Comparison of ENCODE assay signal across 10 mouse cellular contexts in genomic region chr1:180312286-180312685, GRCm38 (mm10). TPM values are rescaled to one million over a fixed set of nuclear protein-coding genes. Genes with fewer than 3 reads are reported as not detected.
DNase-seq lines count a peak whose midpoint lies in the region; ATAC-seq and TF ChIP-seq lines count a peak whose summit lies in the region.
"Had no signal": no experiment of that assay in that cellular context is flagged by ENCODE, and none has a peak within 500 bp of the region (broad histone marks: within the 10 kb centered on the region; RNA-seq: fewer than 3 reads in every experiment).

No protein-coding gene starts in this region.

- H3K9ac ChIP-seq in heart, embryonic 15.5 days, result no peak overlapping the region
- no peak overlapping the region for H3K9ac ChIP-seq in ES-Bruce4 (ENCODE audit: low read depth, poor library complexity, severe bottlenecking)
- H3K9ac ChIP-seq in forebrain, embryonic 12.5 days, result no peak overlapping the region
- H3K9ac ChIP-seq in midbrain, embryonic 16.5 days (ENCODE audit: low read depth, low read length), result no peak overlapping the region
- H3K9ac ChIP-seq: liver, embryonic 13.5 days had no signal

- no peak for TF ChIP-seq POLR2A in ES-Bruce4 (IDR thresholded peaks at IDR 0.05; ENCODE audit: insufficient read depth, low read length)

- WGBS in heart, embryonic 15.5 days, result 60% methylated on average over 6 of the region's 6 CpGs
- 67% methylated on average over 6 of the region's 6 CpGs for WGBS in forebrain, embryonic 12.5 days
- WGBS in midbrain, embryonic 16.5 days, result 63% methylated on average over 6 of the region's 6 CpGs

- intact Hi-C loops in heart, postnatal 10 days (cut with DNase I), result no loop called here
- intact Hi-C loops in left cerebral cortex, postnatal 4 days (cut with DNase I), result no loop called here

- no peak for ATAC-seq in heart, embryonic 15.5 days (replicated peaks; ENCODE audit: insufficient number of reproducible peaks, insufficient read depth, low FRiP score, low read depth)
- no peak for ATAC-seq in forebrain, embryonic 12.5 days (ENCODE audit: low FRiP score)
- no peak for ATAC-seq in midbrain, embryonic 16.5 days

- H3K4me3 ChIP-seq in heart, embryonic 15.5 days, result no peak overlapping the region
- no peak overlapping the region for H3K4me3 ChIP-seq in ES-Bruce4 (ENCODE audit: low read depth, low read length)
- no peak overlapping the region for H3K4me3 ChIP-seq in forebrain, embryonic 12.5 days (replicated peaks)
- no peak overlapping the region for H3K4me3 ChIP-seq in midbrain, embryonic 16.5 days (ENCODE audit: low read depth, low read length)
- H3K4me3 ChIP-seq: liver, embryonic 13.5 days had no signal

- H3K36me3 ChIP-seq in heart, embryonic 15.5 days, result no peaks in the 10 kb centered on the region
- H3K36me3 ChIP-seq in ES-Bruce4 (ENCODE audit: control insufficient read depth, insufficient read depth, low read length, poor library complexity, severe bottlenecking), result no peaks in the 10 kb centered on the region
- no peaks in the 10 kb centered on the region for H3K36me3 ChIP-seq in forebrain, embryonic 12.5 days (replicated peaks)
- H3K36me3 ChIP-seq in midbrain, embryonic 16.5 days (ENCODE audit: control insufficient read depth, insufficient read depth, low read length), result no peaks in the 10 kb centered on the region
- H3K36me3 ChIP-seq: liver, embryonic 13.5 days had no signal

- peak overlapping the region; percentile 4; the same call in 1 of the 2 replicates for H3K27ac ChIP-seq in heart, embryonic 15.5 days
- H3K27ac ChIP-seq in ES-Bruce4 (ENCODE audit: insufficient read depth, low read length), result peak overlapping the region; percentile 5; the same call in 1 of the 2 replicates
- peak overlapping the region; percentile 69 for H3K27ac ChIP-seq in forebrain, embryonic 12.5 days
- H3K27ac ChIP-seq in midbrain, embryonic 16.5 days (ENCODE audit: low read length), result peak overlapping the region; percentile 23; the same call in 1 of the 2 replicates
- H3K27ac ChIP-seq: liver, embryonic 13.5 days had no signal

- H3K27me3 ChIP-seq in heart, embryonic 15.5 days, result no peaks in the 10 kb centered on the region
- H3K27me3 ChIP-seq in ES-Bruce4 (ENCODE audit: control insufficient read depth, insufficient read depth, low read length, poor library complexity, severe bottlenecking), result no peaks in the 10 kb centered on the region
- peaks cover 15% of the 10 kb centered on the region; the same call in 1 of the 2 replicates for H3K27me3 ChIP-seq in forebrain, embryonic 12.5 days
- no peaks in the 10 kb centered on the region for H3K27me3 ChIP-seq in midbrain, embryonic 16.5 days (ENCODE audit: control insufficient read depth, insufficient read depth, low read depth, low read length)

- H3K9me3 ChIP-seq in heart, embryonic 15.5 days (replicated peaks), result no peaks in the 10 kb centered on the region
- no peaks in the 10 kb centered on the region for H3K9me3 ChIP-seq in ES-Bruce4 (replicated peaks; ENCODE audit: control insufficient read depth, insufficient read depth, low read length, poor library complexity, severe bottlenecking)
- H3K9me3 ChIP-seq in forebrain, embryonic 12.5 days, result no peaks in the 10 kb centered on the region
- no peaks in the 10 kb centered on the region for H3K9me3 ChIP-seq in midbrain, embryonic 16.5 days (replicated peaks; ENCODE audit: control insufficient read depth, low read length, poor library complexity, severe bottlenecking)
- H3K9me3 ChIP-seq: liver, embryonic 13.5 days had no signal

- TF ChIP-seq EP300 in ES-Bruce4 (IDR thresholded peaks at IDR 0.05; ENCODE audit: insufficient read depth, low read depth, low read length), result no peak

- TF ChIP-seq CTCF in ES-Bruce4 (IDR thresholded peaks at IDR 0.05; ENCODE audit: low read depth, low read length), result no peak

- H3K4me1 ChIP-seq in heart, embryonic 15.5 days (replicated peaks), result peaks cover 45% of the 10 kb centered on the region
- H3K4me1 ChIP-seq in ES-Bruce4 (ENCODE audit: control insufficient read depth, insufficient read depth, low read length), result peaks cover 5% of the 10 kb centered on the region
- H3K4me1 ChIP-seq in forebrain, embryonic 12.5 days, result peaks cover 23% of the 10 kb centered on the region
- peaks cover 17% of the 10 kb centered on the region for H3K4me1 ChIP-seq in midbrain, embryonic 16.5 days (ENCODE audit: control insufficient read depth, insufficient read depth, low read length)

- 0 out of 2 replicates have a peak overlapping the region, but pooled peaks have one; percentile 5 for H3K4me2 ChIP-seq in heart, embryonic 15.5 days
- peak overlapping the region; percentile 58; the same call in 1 of the 2 replicates for H3K4me2 ChIP-seq in forebrain, embryonic 12.5 days
- H3K4me2 ChIP-seq in midbrain, embryonic 16.5 days (ENCODE audit: low read length), result no peak overlapping the region
- H3K4me2 ChIP-seq: liver, embryonic 13.5 days had no signal

- no peak for DNase-seq in heart, postnatal 10 days
- DNase-seq in left cerebral cortex, postnatal 4 days, result no peak
- no peak for DNase-seq in lung, postnatal 25 days (ENCODE audit: low spot score)
- no peak for DNase-seq in spleen, postnatal 36 days (ENCODE audit: low spot score in 2 of 2)
- DNase-seq: liver, embryonic 13.5 days; lung, postnatal 36 days had no signal

RNA-seq across cellular contexts. Expression of gene Itpkb, which starts 18.0 kb away (rescaled TPM):
- polyA plus RNA-seq in heart, embryonic 15.5 days (2015; fragmentation: Nextera tagmentation; extraction: Ambion mirVana), result 6.1 and 7.5 TPM in 2 replicates
- total RNA-seq in heart, postnatal 10 days (2021), result 10 to 100 TPM; 81.4 to 93.6 TPM
- 12.2 and 12.4 TPM in 2 replicates for polyA plus RNA-seq in ES-Bruce4 (2011; ENCODE audit: insufficient read depth, insufficient read length, low read depth, missing spikeins)
- 3.7 and 4.2 TPM in 2 replicates for polyA plus RNA-seq in forebrain, embryonic 12.5 days (2016; fragmentation: Nextera tagmentation; extraction: Ambion mirVana)
- polyA plus RNA-seq in midbrain, embryonic 16.5 days (2015; fragmentation: Nextera tagmentation; extraction: Ambion mirVana), result 2.2 and 2.3 TPM in 2 replicates
- total RNA-seq in left cerebral cortex, postnatal 4 days (2021), result 10 to 100 TPM; 12.1 to 12.3 TPM

RNA-seq across cellular contexts. Expression of gene Psen2, which starts 49.0 kb away (rescaled TPM):
- polyA plus RNA-seq in heart, embryonic 15.5 days (2015; fragmentation: Nextera tagmentation; extraction: Ambion mirVana), result 14.9 and 17.4 TPM in 2 replicates
- 10 to 100 TPM; 13.5 to 15.3 TPM for total RNA-seq in heart, postnatal 10 days (2021)
- 11.7 and 13.7 TPM in 2 replicates for polyA plus RNA-seq in ES-Bruce4 (2011; ENCODE audit: insufficient read depth, insufficient read length, low read depth, missing spikeins)
- 6.4 and 7.9 TPM in 2 replicates for polyA plus RNA-seq in forebrain, embryonic 12.5 days (2016; fragmentation: Nextera tagmentation; extraction: Ambion mirVana)
- polyA plus RNA-seq in midbrain, embryonic 16.5 days (2015; fragmentation: Nextera tagmentation; extraction: Ambion mirVana), result 15.0 and 20.2 TPM in 2 replicates
- total RNA-seq in left cerebral cortex, postnatal 4 days (2021), result 10 to 100 TPM; 17.4 to 21.1 TPM

Comparison
In these comparisons a context has a peak if more than half of its experiments do, and no peak if none do; other contexts are left out.
1. H3K27ac ChIP-seq: peak in every context shown above with its lines; median percentile 69 in forebrain, embryonic 12.5 days; 23 in midbrain, embryonic 16.5 days; 5 in ES-Bruce4; 4 in heart, embryonic 15.5 days.